Mouse (Mus musculus) thymus, adult 2 months (tissue): Measurements from ENCODE around the gene Flot1. TPM values are rescaled to one million over a fixed set of nuclear protein-coding genes. Genes with fewer than 3 reads are reported as not detected.
A peak's percentile ranks its signal among the peaks of the same experiment; 100 is the strongest.

Source experiments
- DNase-seq: peaks from one replicate; pipeline ENCODE4 v3.0.0; 2021
- H3K27ac ChIP-seq: fragments of 200-500 bp; 2 replicates; pipeline ENCODE4 v1.5.1; 2012; ENCODE audit warnings: low read length, control low read depth; ENCODE audit not compliant: control insufficient read depth, insufficient read depth
- H3K27me3 ChIP-seq: fragments of 200-500 bp; 2 replicates; pipeline ENCODE4 v1.6.1; 2012; ENCODE audit warnings: mild to moderate bottlenecking, low read length, moderate library complexity, mixed read lengths; ENCODE audit not compliant: control insufficient read depth, insufficient read depth
- H3K36me3 ChIP-seq: fragments of 200-500 bp; 2 replicates; pipeline ENCODE4 v1.6.1; 2012; ENCODE audit warnings: mild to moderate bottlenecking, low read length, moderate library complexity; ENCODE audit not compliant: control insufficient read depth, insufficient read depth
- H3K4me1 ChIP-seq: fragments of 200-500 bp; replicated peaks from 2 replicates; pipeline ENCODE4 v1.6.1; 2012; ENCODE audit warnings: low read length; ENCODE audit not compliant: control insufficient read depth, insufficient read depth
- H3K4me3 ChIP-seq: fragments of 200-500 bp; 2 replicates; pipeline ENCODE4 v1.5.1; 2012; ENCODE audit warnings: mild to moderate bottlenecking, low read length, control low read depth, moderate library complexity; ENCODE audit not compliant: control insufficient read depth, insufficient read depth
- CTCF ChIP-seq: fragments of 200-500 bp; IDR thresholded peaks from 2 replicates; pipeline ENCODE4 v1.5.1; 2012; ENCODE audit warnings: mild to moderate bottlenecking, control low read depth, low read length, moderate library complexity, borderline replicate concordance; ENCODE audit not compliant: control insufficient read depth, poor library complexity, insufficient read depth; ENCODE audit errors: extremely low read depth
- POLR2A ChIP-seq: fragments of 200-500 bp; IDR thresholded peaks from 2 replicates; pipeline ENCODE4 v1.6.1; 2012; ENCODE audit warnings: mild to moderate bottlenecking, low read length, control low read depth, moderate library complexity; ENCODE audit not compliant: control insufficient read depth, poor library complexity, insufficient read depth; ENCODE audit errors: extremely low read depth
- WGBS: fragments of 180-500 bp; shearing (Covaris S2); methylation state at CpG from one replicate; pipeline ENCODE4 v1.1.7; 2018; 5-methylcytosine and 5-hydroxymethylcytosine counted together
- polyA plus RNA-seq: library from polyadenylated mRNA; depleted of rRNA; stranded (reverse); fragments of >200 nt; gene quantifications from 2 replicates; pipeline ENCODE4 v1.2.3, GENCODE M21; 2012

Flot1 gene
- polyA plus RNA-seq, 1 experiment = 70.4 TPM

DNA sequence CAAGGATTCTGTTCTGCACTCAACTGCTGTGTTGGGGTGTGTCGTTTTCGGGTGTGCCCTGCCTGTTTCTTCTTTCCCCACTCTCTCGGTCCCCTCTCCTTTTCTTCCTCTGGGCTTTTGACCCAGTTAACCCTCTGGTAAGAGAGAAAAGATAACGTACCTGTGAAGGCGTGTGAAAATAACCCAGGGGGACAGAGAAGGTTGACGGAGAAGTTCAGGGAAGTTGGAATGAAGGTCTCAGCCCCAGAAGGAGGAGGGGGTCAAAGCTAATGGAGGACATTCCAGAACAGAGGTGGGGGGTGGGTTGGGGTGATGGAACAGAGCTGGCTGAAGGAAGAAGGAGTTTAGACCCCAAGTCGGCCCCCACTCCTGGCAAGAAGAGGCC, 45.9 kb downstream of the Flot1 start:
- Histone ChIP-seq H3K4me3 (peak overlapping the region; percentile 96), H3K36me3 (peaks cover under 1% of the 10 kb centered on the region; the same call in 1 of the 2 replicates), H3K27me3 (no peaks in the 10 kb centered on the region), H3K4me1 (peaks cover 46% of the 10 kb centered on the region), H3K27ac (peak overlapping the region; percentile 88)
- no peak for DNase-seq
- TF ChIP-seq POLR2A (no peak), CTCF (no peak)
- 1% methylated on average over 7 of the region's 7 CpGs for WGBS

DNA sequence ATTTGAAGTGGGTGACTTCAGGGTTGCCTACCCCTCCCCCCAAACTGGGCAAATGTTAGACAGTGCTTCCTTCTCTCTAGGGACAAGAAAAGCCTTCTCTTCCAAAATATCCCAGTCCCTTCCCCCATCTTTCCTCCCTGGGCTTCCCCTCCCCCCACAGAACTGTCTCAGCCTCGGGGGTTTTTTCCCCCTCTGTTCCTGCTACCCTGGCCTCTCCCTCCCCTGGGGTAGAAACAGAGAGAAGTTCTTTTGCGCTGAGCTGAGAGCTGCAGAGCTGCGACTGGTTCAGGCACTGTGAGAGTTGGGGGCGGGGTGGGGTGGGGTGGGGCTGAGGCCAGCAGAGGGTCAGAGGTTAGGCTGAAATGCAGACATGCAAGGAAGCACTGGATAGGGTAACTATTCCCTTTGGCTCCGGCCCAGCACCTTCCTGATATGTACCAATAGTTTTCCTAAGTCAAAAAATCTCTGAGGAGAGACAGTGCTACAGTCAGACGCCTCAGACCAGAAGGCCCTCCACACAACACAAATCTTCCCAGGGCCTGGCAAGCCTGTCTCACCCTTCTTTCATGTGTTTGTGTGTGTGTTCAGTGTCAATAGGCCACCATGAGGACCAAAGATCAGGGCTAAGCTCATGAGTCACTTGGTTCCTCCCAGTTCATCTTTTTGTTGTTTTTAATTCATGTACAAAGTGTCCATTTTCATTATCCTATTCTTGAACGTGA, 46.5 kb downstream of the Flot1 start:
- peak; percentile 47 for DNase-seq
- peaks cover 6% of the 10 kb centered on the region for H3K36me3 ChIP-seq
- H3K27ac ChIP-seq = peak overlapping the region; percentile 88
- H3K4me1 ChIP-seq = peaks cover 46% of the 10 kb centered on the region
- TF ChIP-seq CTCF = no peak
- TF ChIP-seq POLR2A = 0 out of 2 replicates have a peak, but pooled peaks have one; percentile 38
- peak overlapping the region; percentile 96 for H3K4me3 ChIP-seq
- WGBS = under 1% methylated on average over 7 of the region's 7 CpGs
- no peaks in the 10 kb centered on the region for H3K27me3 ChIP-seq

DNA sequence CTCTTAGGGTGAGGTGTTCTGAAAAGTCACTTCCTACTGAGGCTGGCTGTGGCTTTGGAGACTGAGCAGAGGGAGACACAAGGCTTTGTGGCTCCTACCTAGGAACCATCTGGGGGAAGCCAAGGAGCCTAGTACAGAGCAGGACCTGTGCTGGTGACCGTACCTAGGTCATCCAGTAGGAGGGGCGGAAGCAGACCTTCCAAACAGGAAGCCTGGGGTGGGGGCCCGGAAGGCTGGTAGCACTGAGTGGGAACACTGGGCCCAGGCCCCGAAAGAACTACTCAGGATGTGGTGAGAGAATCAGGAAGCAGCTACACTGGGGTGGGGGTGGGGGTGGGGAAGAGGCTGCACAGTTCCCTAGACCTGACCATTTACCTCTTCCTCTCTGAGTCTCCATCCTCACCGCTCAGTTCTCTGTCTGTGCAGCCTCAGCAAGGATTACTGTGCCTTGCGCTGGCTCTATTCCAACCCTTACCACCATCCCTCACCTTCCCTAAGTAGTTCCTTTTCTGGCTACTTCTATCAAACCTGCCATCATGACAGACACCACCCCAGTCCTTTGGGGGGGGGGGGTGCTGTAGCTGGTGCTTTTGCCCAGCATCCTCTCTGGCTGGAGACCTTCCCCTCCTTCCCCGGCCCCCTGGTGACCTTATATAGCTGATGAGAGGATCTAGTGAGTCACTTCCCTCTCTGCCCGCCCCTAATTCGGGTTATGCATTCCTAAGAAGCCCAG, 47.3 kb downstream of the Flot1 start:
- WGBS = 3% methylated on average over 9 of the region's 9 CpGs
- Histone ChIP-seq H3K4me3 (peak overlapping the region; percentile 96), H3K4me1 (peaks cover 39% of the 10 kb centered on the region), H3K27ac (peak overlapping the region; percentile 88), H3K27me3 (no peaks in the 10 kb centered on the region), H3K36me3 (peaks cover 14% of the 10 kb centered on the region)
- DNase-seq = peak; percentile 85
- TF ChIP-seq CTCF (no peak; the same call in 1 of the 2 replicates), POLR2A (no peak)

DNA sequence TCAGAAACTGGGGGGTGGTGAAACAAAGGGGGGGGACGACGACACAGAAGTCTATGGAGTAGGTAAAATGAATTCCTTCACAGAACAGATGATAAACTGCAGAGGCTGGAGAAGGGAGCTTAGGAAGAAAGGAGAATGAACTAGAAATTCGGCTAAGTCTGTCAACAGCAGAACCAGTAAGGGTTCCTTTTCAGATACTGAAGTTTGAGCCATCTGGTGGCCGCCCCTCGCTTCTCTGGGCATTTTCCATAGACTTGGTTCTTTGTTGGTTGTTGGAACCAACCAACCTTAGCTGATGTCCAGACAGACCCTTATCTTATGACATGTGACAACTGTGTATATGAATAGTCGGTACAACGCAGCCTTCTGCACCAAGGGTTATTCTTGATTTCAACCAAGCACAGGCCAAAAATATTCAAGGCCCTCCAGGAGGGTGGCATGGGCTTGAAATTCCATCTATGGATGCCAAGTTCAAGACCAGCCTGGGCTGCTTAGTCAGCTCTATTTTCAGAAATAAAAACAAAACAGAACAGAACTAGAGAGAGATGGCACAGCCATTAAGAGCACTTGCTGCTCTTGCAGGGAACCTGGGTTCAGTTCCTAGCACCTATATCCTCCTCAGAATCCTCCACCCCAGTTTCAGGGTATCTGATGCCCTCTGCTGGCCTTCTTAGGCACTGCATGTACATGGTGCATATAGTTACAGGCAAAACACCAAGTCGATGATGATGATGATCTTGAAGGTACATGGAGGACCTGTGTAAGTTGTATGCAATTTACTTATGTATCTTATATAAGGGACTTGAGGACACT, 48.1 kb downstream of the Flot1 start:
- no peak for TF ChIP-seq CTCF
- TF ChIP-seq POLR2A = no peak
- WGBS = 38% methylated on average over 8 of the region's 8 CpGs
- Histone ChIP-seq H3K4me1 (peaks cover 34% of the 10 kb centered on the region), H3K27ac (peak overlapping the region; percentile 88), H3K27me3 (no peaks in the 10 kb centered on the region), H3K36me3 (peaks cover 18% of the 10 kb centered on the region), H3K4me3 (peak overlapping the region; percentile 96)
- peak; percentile 49 for DNase-seq

DNA sequence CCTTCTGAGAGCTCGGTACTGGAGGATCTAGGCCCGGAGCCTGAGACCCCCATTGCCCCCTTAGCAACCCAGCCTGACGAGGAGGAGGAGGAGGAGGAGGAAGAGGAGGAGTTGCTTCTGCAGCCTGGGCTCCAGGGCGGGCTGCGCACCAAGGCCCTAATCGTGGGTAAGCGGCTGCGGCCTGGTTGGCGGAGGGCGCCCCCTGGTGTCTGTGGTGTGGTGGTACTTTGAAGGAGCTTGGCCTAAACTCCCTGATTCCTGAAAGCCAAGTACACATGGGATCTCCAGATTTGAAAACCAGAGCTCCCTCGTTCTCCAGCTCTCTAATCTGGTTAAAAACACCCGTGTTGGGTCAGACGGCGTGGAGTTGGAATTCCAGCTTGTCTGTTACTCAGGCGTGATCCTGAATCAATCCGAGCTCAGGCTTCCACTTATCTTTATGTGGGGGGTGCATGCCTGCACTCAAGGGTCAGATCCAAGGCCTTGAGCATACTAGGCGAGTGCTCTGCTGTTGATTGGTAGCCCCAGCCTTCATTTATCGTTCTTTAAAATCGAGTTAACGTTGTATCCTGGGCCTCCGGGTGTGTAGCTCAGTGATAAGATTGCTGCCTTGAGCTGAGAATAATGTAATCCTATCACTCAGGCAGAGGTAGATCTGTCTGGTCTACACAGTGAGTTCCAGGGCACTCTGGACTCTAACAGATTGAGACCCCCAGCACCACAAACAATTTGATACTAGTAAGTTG, 50.9 kb downstream of the Flot1 start:
- Histone ChIP-seq H3K27ac (peak overlapping the region; percentile 14; the same call in 1 of the 2 replicates), H3K27me3 (no peaks in the 10 kb centered on the region), H3K36me3 (peaks cover 21% of the 10 kb centered on the region), H3K4me1 (peaks cover 17% of the 10 kb centered on the region), H3K4me3 (no peak overlapping the region)
- DNase-seq = peak; percentile 89
- WGBS = 40% methylated on average over 21 of the region's 21 CpGs
- TF ChIP-seq POLR2A (0 out of 2 replicates have a peak, but pooled peaks have one; percentile 22), CTCF (peak; percentile 90)

DNA sequence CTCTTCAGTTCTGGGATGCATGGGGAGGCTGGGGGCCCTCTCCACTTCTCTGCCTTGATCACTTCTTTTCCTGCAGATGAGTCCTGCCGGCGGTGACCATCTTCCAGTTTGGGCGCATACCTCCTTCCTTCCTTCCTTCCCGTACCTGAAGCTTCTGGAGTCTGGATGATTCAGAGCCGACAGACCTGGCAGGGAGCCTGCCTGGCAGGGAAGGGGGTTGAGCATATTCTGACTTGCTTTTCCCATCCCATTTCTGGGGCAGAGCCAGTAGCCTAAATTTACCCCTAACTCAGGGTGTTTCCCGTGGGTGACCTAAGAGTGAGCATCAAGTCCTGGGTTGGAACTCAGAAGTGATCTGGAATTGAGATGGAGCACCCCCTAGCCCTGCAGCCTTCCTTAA, 51.7 kb downstream of the Flot1 start:
- Histone ChIP-seq H3K27me3 (no peaks in the 10 kb centered on the region), H3K27ac (no peak overlapping the region), H3K4me1 (peaks cover 19% of the 10 kb centered on the region), H3K36me3 (peaks cover 21% of the 10 kb centered on the region), H3K4me3 (no peak overlapping the region)
- DNase-seq = no peak
- no peak for TF ChIP-seq CTCF
- TF ChIP-seq POLR2A = no peak
- 93% methylated on average over 6 of the region's 6 CpGs for WGBS
